Mouse (Mus musculus): ENCODE measurements around the gene Ints12. TPM values are rescaled to one million over a fixed set of nuclear protein-coding genes. Genes with fewer than 3 reads are reported as not detected.

Ints12 gene
- polyA plus RNA-seq, 1 experiment from 2014 or later, result 21.0 TPM

DNA sequence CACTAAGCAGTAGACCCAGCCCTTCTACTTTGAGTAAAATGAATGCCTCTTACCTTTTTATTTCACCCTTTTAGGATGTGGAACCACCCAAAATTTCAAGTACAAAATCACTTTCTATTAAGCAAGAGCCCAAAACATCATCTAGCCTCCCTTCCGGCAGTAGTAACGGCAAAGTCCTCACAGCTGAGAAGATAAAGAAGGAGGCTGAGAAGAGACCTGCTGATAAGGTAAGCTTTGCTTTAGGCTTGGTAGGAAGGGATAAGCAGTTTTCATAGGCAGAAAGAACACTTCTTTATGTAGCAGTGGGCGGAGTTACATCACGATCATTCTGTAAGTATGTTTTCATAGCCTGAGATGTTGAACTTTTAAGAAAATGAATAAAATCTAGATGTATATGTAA lies 6.7 kb downstream of the Ints12 start:
- no peak overlapping the region for H3K9ac ChIP-seq
- no peak overlapping the region for H3K4me3 ChIP-seq
- no peaks in the 10 kb centered on the region for H3K27me3 ChIP-seq
- H3K27ac ChIP-seq, result no peak overlapping the region
- 93% methylated on average over 4 of the region's 4 CpGs for WGBS
- ATAC-seq (ENCODE audit: insufficient number of reproducible peaks, insufficient read depth, low FRiP score, low TSS enrichment, low read depth), result no peak
- H3K9me3 ChIP-seq, result no peaks in the 10 kb centered on the region
- peaks cover 3% of the 10 kb centered on the region; the same call in 1 of the 2 replicates for H3K4me1 ChIP-seq
- no peak overlapping the region for H3K4me2 ChIP-seq
- peaks cover 41% of the 10 kb centered on the region for H3K36me3 ChIP-seq

DNA sequence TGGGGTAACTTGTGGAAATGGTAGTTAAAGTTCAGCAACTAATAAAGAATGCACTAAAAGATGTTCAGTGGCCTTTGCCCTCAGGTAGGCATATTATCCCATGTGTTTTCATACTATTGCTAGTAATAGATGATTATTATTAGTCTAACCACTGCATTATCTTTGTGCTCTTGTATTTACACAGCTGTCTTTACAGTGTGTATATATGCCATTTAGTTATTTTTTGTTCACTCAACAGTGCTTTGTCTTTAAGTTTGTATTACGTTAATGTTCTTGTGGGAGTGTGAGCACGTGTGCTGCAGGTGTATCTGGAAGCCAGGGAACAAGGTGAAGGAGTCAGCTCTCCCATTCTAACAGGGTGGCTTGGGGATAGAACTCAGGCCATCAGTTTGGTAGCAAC lies 7.3 kb downstream of the Ints12 start:
- Histone ChIP-seq H3K4me1 (no peaks in the 10 kb centered on the region), H3K4me3 (no peak overlapping the region), H3K27ac (no peak overlapping the region), H3K9ac (no peak overlapping the region), H3K9me3 (no peaks in the 10 kb centered on the region), H3K27me3 (no peaks in the 10 kb centered on the region), H3K36me3 (peaks cover 46% of the 10 kb centered on the region), H3K4me2 (no peak overlapping the region)
- WGBS, result 89% methylated on average over 2 of the region's 2 CpGs
- ATAC-seq (ENCODE audit: insufficient number of reproducible peaks, insufficient read depth, low FRiP score, low TSS enrichment, low read depth), result no peak

DNA sequence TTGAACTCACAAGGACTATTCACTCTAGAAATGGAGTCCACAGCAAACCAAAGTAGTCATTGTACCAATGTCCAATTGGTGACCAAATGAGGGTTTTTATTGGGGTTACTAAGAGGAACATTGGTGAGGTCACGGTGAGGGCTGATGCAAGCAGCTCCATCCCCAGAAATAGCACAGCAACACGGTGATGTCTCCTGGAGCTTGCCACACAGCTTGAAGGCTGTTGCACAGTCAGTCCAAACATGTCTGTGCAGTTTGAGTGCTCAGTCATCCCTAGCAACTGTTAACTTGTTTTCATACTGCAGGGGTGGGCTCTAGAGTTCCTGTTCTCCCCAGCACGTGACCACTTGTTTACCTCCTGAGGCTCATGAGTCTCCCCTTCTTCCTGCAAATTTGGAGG lies 12.1 kb downstream of the Ints12 start:
- Histone ChIP-seq H3K36me3 (peaks cover 67% of the 10 kb centered on the region), H3K4me1 (no peaks in the 10 kb centered on the region), H3K27me3 (no peaks in the 10 kb centered on the region), H3K9ac (no peak overlapping the region), H3K4me2 (no peak overlapping the region), H3K9me3 (no peaks in the 10 kb centered on the region), H3K27ac (no peak overlapping the region), H3K4me3 (no peak overlapping the region)
- WGBS, result 88% methylated on average over 3 of the region's 3 CpGs
- ATAC-seq (ENCODE audit: insufficient number of reproducible peaks, insufficient read depth, low FRiP score, low TSS enrichment, low read depth), result no peak

DNA sequence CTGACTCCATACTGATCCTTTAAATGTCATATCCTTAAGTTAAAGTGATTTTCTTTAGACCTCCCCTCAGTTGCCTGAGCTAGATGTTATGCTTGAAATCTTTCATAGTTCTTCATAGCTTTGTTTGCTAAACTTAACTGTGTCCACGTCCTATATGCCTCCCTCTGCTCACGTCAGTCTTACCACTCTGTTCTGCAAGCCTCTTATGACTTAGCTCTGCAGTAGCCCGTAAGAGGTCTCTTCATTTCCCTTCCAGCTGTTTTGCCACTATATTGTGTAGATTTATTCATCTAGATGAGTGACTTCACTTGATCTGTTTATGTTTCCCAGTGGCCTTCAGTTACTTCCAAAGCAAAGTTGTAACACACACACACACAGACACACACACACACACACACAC lies 12.8 kb downstream of the Ints12 start:
- 90% methylated on average over 3 of the region's 3 CpGs for WGBS
- no peak overlapping the region for H3K9ac ChIP-seq
- ATAC-seq (ENCODE audit: insufficient number of reproducible peaks, insufficient read depth, low FRiP score, low TSS enrichment, low read depth), result no peak
- H3K9me3 ChIP-seq, result no peaks in the 10 kb centered on the region
- H3K4me1 ChIP-seq, result no peaks in the 10 kb centered on the region
- H3K27me3 ChIP-seq, result no peaks in the 10 kb centered on the region
- H3K4me3 ChIP-seq, result no peak overlapping the region
- H3K4me2 ChIP-seq, result no peak overlapping the region
- no peak overlapping the region for H3K27ac ChIP-seq
- H3K36me3 ChIP-seq, result peaks cover 68% of the 10 kb centered on the region

DNA sequence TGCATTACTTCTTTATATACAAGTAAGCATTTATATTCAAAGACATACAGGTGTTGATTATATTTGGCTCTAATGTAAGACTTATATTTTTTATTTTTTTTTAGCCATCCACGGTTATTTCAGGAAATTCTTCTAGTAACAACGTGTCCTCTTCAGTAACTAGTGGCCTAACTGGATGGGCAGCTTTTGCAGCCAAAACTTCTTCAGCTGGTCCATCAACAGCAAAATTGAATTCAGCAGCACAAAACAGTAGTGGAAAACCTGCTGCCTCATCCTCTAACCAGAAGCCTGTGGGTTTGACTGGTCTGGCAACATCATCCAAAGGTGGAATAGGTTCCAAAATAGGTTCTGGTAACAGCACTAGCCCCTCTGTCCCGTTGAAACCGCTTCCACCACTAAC lies 17.1 kb downstream of the Ints12 start:
- 91% methylated on average over 4 of the region's 4 CpGs for WGBS
- no peak overlapping the region for H3K9ac ChIP-seq
- peaks cover 46% of the 10 kb centered on the region for H3K36me3 ChIP-seq
- H3K4me3 ChIP-seq, result no peak overlapping the region
- no peaks in the 10 kb centered on the region for H3K9me3 ChIP-seq
- H3K27me3 ChIP-seq, result no peaks in the 10 kb centered on the region
- no peak overlapping the region for H3K4me2 ChIP-seq
- no peak overlapping the region for H3K27ac ChIP-seq
- ATAC-seq (ENCODE audit: insufficient number of reproducible peaks, insufficient read depth, low FRiP score, low TSS enrichment, low read depth), result no peak
- H3K4me1 ChIP-seq, result no peaks in the 10 kb centered on the region

DNA sequence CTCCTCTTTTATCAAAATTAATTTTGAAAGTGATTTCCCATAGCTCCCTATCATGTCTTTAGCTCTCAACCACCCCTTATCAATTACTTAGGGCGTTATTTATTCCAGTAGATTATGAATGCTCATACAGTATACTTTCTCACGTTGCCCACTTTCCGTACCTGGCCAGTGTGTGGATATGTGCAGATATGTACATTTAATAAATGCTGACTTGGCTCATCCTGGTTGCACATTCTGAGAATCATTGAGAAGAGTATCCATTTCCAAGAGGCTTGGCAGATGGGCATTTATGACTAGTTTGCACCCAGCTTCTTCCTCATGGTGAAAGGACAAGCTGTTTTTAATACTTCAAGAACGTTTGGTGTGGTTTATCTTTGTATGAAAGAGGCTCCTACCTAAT lies 18.2 kb downstream of the Ints12 start:
- Histone ChIP-seq H3K4me2 (no peak overlapping the region), H3K4me1 (no peaks in the 10 kb centered on the region), H3K27me3 (no peaks in the 10 kb centered on the region), H3K27ac (no peak overlapping the region), H3K36me3 (peaks cover 38% of the 10 kb centered on the region), H3K9ac (no peak overlapping the region), H3K9me3 (no peaks in the 10 kb centered on the region), H3K4me3 (no peak overlapping the region)
- no peak for ATAC-seq (ENCODE audit: insufficient number of reproducible peaks, insufficient read depth, low FRiP score, low TSS enrichment, low read depth)
- 85% methylated on average over 4 of the region's 4 CpGs for WGBS

DNA sequence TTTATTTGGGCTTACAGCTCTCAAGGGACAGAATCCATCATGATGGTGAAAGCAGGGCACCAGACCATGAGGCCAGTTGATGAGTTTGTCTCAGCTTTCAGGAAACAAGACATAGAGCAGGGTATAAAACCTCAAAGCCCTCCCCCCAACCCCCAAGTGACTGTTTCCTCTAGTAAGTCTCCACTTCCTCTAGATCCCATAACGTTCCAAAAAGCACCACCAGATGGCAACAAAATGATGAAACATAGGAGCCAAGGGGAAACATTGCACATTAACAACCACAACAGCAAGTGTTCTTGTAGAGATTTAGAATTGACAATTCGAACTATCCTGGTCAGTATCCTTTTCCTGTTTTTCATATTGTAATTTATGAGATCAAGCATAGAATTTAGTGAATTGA lies 20.1 kb downstream of the Ints12 start:
- H3K36me3 ChIP-seq, result peaks cover 24% of the 10 kb centered on the region
- 33% methylated on average over 2 of the region's 2 CpGs for WGBS
- H3K4me2 ChIP-seq, result no peak overlapping the region
- no peak for ATAC-seq (ENCODE audit: insufficient number of reproducible peaks, insufficient read depth, low FRiP score, low TSS enrichment, low read depth)
- H3K27ac ChIP-seq, result no peak overlapping the region
- H3K4me3 ChIP-seq, result no peak overlapping the region
- H3K9ac ChIP-seq, result no peak overlapping the region
- no peaks in the 10 kb centered on the region for H3K4me1 ChIP-seq
- H3K9me3 ChIP-seq, result no peaks in the 10 kb centered on the region
- H3K27me3 ChIP-seq, result no peaks in the 10 kb centered on the region

DNA sequence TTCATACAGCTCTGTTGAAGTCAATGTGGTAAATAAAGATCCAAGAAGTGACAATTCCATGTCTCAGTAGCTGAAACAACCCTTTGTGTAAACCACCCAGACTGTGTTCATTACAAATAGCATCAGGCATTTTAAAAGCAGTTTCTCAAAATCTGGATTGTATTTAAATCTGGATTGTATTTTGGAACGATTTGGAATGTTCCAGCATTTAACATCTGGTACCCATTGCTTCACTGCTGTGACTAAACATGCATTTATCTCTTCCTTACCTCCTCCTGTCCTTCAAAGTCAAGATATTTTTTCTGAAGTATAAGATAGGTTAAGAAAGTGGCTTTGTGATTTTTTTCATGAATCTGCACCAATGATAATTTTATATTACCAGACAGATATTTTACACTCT lies 21.6 kb downstream of the Ints12 start:
- no peak overlapping the region for H3K4me2 ChIP-seq
- H3K4me1 ChIP-seq, result no peaks in the 10 kb centered on the region
- WGBS, result 21% methylated on average over 1 of the region's 1 CpGs
- H3K36me3 ChIP-seq, result peaks cover 14% of the 10 kb centered on the region
- no peaks in the 10 kb centered on the region for H3K27me3 ChIP-seq
- no peak for ATAC-seq (ENCODE audit: insufficient number of reproducible peaks, insufficient read depth, low FRiP score, low TSS enrichment, low read depth)
- H3K9me3 ChIP-seq, result no peaks in the 10 kb centered on the region
- H3K4me3 ChIP-seq, result no peak overlapping the region
- H3K9ac ChIP-seq, result no peak overlapping the region
- peak overlapping the region; percentile 3; the same call in 1 of the 2 replicates for H3K27ac ChIP-seq

DNA sequence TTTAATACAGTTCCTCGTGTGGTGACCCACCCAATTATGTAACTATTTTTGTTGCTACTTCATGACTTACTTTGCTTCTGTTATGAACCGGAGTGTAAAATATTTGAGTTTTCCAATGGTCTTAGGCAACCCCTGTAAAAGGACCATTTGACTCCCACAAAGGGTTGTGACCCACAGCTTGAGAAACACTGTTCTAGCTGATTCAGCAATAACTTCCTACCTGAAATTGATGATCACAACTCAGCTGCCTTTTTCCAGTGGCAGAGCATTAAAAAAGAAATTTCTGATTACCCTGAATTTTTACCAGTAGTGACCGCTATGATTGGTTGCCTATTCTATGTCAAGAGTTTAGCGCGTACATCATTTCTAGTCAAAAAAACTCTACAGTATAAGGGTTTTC lies 39.7 kb downstream of the Ints12 start:
- H3K27me3 ChIP-seq, result no peaks in the 10 kb centered on the region
- no peak overlapping the region for H3K4me3 ChIP-seq
- no peaks in the 10 kb centered on the region for H3K36me3 ChIP-seq
- WGBS, result 92% methylated on average over 5 of the region's 5 CpGs
- no peaks in the 10 kb centered on the region for H3K4me1 ChIP-seq
- no peaks in the 10 kb centered on the region for H3K9me3 ChIP-seq
- H3K4me2 ChIP-seq, result no peak overlapping the region
- no peak for ATAC-seq (ENCODE audit: insufficient number of reproducible peaks, insufficient read depth, low FRiP score, low TSS enrichment, low read depth)
- no peak overlapping the region for H3K27ac ChIP-seq
- no peak overlapping the region for H3K9ac ChIP-seq

DNA sequence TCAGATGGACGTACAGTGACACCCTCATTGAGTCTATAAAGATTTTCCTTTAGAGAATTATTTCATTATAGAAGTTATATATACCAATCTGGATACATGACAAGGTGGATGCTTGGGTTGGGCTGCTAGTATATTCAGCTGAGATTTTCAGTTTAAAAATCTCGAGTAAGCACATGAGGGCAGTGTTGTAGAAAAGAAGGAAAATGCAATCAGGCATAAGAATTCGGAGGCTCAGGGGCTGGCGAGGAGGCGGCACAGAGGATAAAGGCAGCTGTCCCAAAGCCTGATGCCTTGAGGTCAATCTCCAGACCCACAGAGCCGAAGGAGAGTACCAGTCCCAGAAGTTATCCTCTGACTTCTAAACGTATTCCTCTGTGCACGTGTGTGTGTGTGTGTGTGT lies 41.0 kb downstream of the Ints12 start:
- Histone ChIP-seq H3K36me3 (no peaks in the 10 kb centered on the region), H3K4me1 (no peaks in the 10 kb centered on the region), H3K27me3 (no peaks in the 10 kb centered on the region), H3K27ac (no peak overlapping the region), H3K4me3 (no peak overlapping the region), H3K9me3 (no peaks in the 10 kb centered on the region), H3K4me2 (no peak overlapping the region), H3K9ac (no peak overlapping the region)
- 62% methylated on average over 8 of the region's 8 CpGs for WGBS
- ATAC-seq (ENCODE audit: insufficient number of reproducible peaks, insufficient read depth, low FRiP score, low TSS enrichment, low read depth), result no peak

DNA sequence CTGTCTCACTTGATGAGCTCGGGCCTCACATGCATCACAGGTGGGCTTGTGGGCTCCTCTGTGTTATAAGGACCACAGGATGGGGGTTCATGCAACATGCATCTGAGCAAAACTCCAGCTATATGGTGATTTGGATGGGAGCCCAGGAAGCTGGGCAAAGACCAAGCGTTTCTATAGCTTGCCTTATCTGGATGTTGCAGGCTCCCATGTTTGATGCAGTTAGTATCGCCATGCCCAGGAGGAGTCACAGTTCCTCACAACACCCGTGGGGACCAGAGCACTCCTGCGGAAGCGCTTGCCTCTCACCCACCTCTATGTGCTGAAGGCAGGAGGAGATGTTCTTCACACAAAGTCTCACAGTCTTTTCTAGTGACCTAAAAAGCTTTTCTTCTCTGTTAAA lies 50.2 kb downstream of the Ints12 start:
- H3K4me3 ChIP-seq, result no peak overlapping the region
- ATAC-seq (ENCODE audit: insufficient number of reproducible peaks, insufficient read depth, low FRiP score, low TSS enrichment, low read depth), result no peak
- H3K27me3 ChIP-seq, result no peaks in the 10 kb centered on the region
- no peak overlapping the region for H3K27ac ChIP-seq
- no peaks in the 10 kb centered on the region for H3K4me1 ChIP-seq
- H3K9me3 ChIP-seq, result no peaks in the 10 kb centered on the region
- no peak overlapping the region for H3K9ac ChIP-seq
- 83% methylated on average over 6 of the region's 6 CpGs for WGBS
- no peaks in the 10 kb centered on the region for H3K36me3 ChIP-seq
- H3K4me2 ChIP-seq, result no peak overlapping the region

DNA sequence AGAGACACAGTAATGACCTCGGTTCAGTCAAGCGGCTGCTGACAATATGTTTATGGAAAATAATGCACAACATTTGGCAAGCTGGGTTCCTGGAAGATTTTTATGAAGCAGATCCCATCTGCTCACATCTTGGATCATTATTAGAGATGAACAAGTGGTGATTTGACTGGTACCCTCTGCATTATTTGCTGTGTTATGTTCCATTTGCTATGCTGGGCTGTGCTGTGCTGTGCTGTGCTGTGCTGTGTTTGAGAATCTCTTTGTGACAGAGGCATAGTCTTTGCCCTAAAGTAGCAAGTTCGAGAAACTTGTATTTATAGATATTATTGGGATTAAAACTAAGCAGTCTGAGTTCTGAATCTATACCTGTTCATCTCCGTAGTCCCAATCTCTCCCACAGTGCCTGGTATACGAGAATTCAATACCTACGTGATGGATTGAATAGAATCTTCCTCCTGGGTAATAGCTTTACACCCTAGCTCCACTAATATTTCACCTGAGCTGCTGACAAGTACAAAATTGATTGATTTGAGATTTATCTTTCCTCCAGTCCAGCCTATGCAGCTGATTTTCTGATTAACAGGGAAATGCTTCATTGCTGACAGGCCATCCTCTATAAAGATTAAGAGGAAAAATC lies 53.0 kb downstream of the Ints12 start:
- H3K27me3 ChIP-seq, result no peaks in the 10 kb centered on the region
- no peak for ATAC-seq (ENCODE audit: insufficient number of reproducible peaks, insufficient read depth, low FRiP score, low TSS enrichment, low read depth)
- no peak overlapping the region for H3K9ac ChIP-seq
- WGBS, result 79% methylated on average over 6 of the region's 6 CpGs
- no peaks in the 10 kb centered on the region for H3K36me3 ChIP-seq
- no peaks in the 10 kb centered on the region for H3K4me1 ChIP-seq
- H3K9me3 ChIP-seq, result no peaks in the 10 kb centered on the region
- H3K4me2 ChIP-seq, result no peak overlapping the region
- no peak overlapping the region for H3K27ac ChIP-seq
- no peak overlapping the region for H3K4me3 ChIP-seq

DNA sequence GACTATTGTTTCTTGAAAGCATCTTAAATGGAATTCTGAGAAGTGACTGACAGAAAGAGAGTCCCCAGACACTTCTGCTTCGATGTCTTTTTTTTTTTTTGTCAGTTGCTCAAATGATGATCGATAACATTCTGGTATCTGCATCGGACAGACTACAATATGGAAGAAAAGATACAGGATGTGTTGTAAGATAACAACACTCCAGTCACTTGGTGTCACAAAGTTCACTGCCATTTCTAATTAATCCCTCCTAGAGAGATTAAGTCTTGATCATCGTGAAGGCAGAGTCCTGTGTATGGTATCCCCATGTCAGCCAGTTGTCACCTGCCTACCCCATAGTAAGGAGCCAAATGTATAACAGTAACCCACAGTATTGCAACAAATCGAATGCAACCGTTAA lies 60.0 kb downstream of the Ints12 start:
- no peak for ATAC-seq (ENCODE audit: insufficient number of reproducible peaks, insufficient read depth, low FRiP score, low TSS enrichment, low read depth)
- H3K4me3 ChIP-seq, result no peak overlapping the region
- no peak overlapping the region for H3K4me2 ChIP-seq
- no peaks in the 10 kb centered on the region for H3K36me3 ChIP-seq
- WGBS, result 85% methylated on average over 6 of the region's 6 CpGs
- H3K9ac ChIP-seq, result no peak overlapping the region
- H3K4me1 ChIP-seq, result no peaks in the 10 kb centered on the region
- no peak overlapping the region for H3K27ac ChIP-seq
- no peaks in the 10 kb centered on the region for H3K9me3 ChIP-seq
- H3K27me3 ChIP-seq, result no peaks in the 10 kb centered on the region

All from embryonic facial prominence, embryonic 13.5 days (tissue).